Mouse (Mus musculus): ENCODE results near the gene Rad51b.

DNA sequence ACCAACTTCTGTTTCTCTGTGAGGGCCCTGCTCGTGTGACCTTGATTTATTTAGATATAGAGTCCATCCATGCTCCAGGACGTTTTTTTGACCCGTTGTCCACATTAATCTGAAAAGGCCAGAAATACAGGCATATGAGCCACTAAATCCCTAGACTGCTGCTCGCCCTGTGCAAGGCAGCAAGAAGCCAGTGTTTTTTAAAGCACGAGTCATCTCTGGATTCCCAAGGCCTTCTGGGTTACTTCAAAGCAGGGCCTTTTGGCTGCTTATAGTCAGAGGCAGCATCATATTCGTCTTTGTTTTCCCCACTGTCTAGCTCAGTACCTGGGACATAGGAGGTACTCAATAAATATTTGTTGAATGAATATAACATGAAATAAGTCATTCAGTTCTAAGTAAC is 492.4 kb downstream of the Rad51b start:
- no peak for TF ChIP-seq POLR2A (IDR thresholded peaks at IDR 0.05; ENCODE audit: insufficient read depth, low read depth, low read length)
- TF ChIP-seq EP300 (IDR thresholded peaks at IDR 0.05; ENCODE audit: insufficient read depth, low read depth, low read length) = no peak

All from heart, adult 2 months (tissue).